Mouse (Mus musculus) liver, embryonic 14.5 days (tissue): ENCODE data around the gene Ccdc171.

Experiments
- CTCF ChIP-seq: IDR thresholded peaks from 2 replicates; pipeline ENCODE4 v1.5.1; 2016; ENCODE audit warnings: antibody characterized with exemption, low read depth, control low read depth
- EP300 ChIP-seq: IDR thresholded peaks from 2 replicates; pipeline ENCODE4 v1.6.1; 2016; ENCODE audit warnings: antibody characterized with exemption, low read depth

DNA sequence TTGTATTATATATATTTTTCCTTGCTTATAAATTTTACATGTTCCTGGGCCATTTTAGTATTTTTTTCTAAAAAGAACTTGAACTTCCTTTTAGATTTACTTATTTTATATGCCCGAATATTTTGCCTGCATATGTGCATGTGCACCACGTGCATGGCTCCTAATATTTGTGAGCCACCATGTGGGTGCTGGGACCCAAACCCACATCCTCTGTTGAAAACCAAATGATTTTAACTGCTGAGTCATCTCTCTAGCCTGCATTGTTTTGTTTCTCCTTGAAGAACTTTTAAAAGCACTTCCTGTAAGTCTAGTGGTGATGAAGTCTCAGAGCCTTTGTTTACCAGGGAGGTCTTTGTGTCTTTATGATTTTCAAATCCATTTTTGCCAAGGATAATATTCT is 259.8 kb downstream of the Ccdc171 start:
- no peak for TF ChIP-seq CTCF
- TF ChIP-seq EP300, result no peak
